Mouse (Mus musculus): ENCODE data around the gene 4930558K02Rik.

DNA sequence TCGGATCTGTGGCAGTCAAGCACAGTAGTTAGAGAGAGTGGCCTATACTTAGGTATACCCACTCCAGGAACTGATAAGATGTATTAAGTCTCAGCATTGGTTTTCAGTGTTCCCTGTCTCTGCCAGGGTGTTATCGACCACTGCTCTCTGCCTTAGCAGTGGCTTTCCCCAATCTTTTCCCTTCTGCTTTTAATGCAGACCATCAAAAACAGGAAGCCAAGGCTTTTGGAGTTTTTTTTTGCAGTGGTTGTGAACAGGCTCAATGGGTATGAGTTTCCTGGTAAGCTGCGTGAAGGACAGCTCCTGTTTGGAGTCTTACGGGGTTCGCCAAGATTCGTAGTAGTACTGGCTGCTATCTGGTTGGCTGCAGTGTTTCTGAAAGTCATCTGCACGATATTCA, 13.0 kb upstream of the 4930558K02Rik start:
- TF ChIP-seq POLR2A (IDR thresholded peaks at IDR 0.05; ENCODE audit: borderline replicate concordance, insufficient read depth, low read length) (no peak), CTCF (IDR thresholded peaks at IDR 0.05; ENCODE audit: borderline replicate concordance, insufficient read depth, low read depth, low read length) (no peak)
